Mouse (Mus musculus): ENCODE data around the gene Ubl5. TPM values are rescaled to one million over a fixed set of nuclear protein-coding genes. Genes with fewer than 3 reads are reported as not detected.

Gene Ubl5
- polyA plus RNA-seq, 1 experiment, result 566 TPM

GRCm38 (mm10) chr9:20662325-20662724, 19.6 kb downstream of the Ubl5 start:
- Histone ChIP-seq H3K4me3 (ENCODE audit: insufficient read depth, poor library complexity, severe bottlenecking) (no peak overlapping the region), H3K36me3 (ENCODE audit: control insufficient read depth, insufficient read depth) (peaks cover 54% of the 10 kb centered on the region), H3K79me2 (ENCODE audit: control insufficient read depth, insufficient read depth) (peaks cover 30% of the 10 kb centered on the region), H3ac (ENCODE audit: control insufficient read depth, insufficient read length, low read depth) (no peak overlapping the region), H3K79me3 (ENCODE audit: low read depth) (peaks cover 11% of the 10 kb centered on the region), H3K27me3 (ENCODE audit: control insufficient read depth, insufficient read depth, insufficient read length) (no peaks in the 10 kb centered on the region)
- TF ChIP-seq FOSL1 (IDR thresholded peaks at IDR 0.05; ENCODE audit: insufficient read depth, low read length, poor library complexity, severe bottlenecking), result no peak
- no peak for TF ChIP-seq USF1 (IDR thresholded peaks at IDR 0.05; ENCODE audit: low read depth)
- TF ChIP-seq MYOG (IDR thresholded peaks at IDR 0.05; ENCODE audit: control insufficient read depth, extremely low read depth, insufficient read length), result no peak
- TF ChIP-seq CEBPB (IDR thresholded peaks at IDR 0.05; ENCODE audit: low read depth), result no peak
- no peak for TF ChIP-seq MAX (IDR thresholded peaks at IDR 0.05)
- TF ChIP-seq CTCF (IDR thresholded peaks at IDR 0.05; ENCODE audit: control insufficient read depth, insufficient read depth, insufficient read length), result peak; percentile 74
- TF ChIP-seq MYOD1 (IDR thresholded peaks at IDR 0.05; ENCODE audit: control insufficient read depth, insufficient read length, low read depth), result no peak

GRCm38 (mm10) chr9:20662874-20663273, 20.2 kb downstream of the Ubl5 start:
- Histone ChIP-seq H3K27me3 (ENCODE audit: control insufficient read depth, insufficient read depth, insufficient read length) (no peaks in the 10 kb centered on the region), H3ac (ENCODE audit: control insufficient read depth, insufficient read length, low read depth) (no peak overlapping the region), H3K79me3 (ENCODE audit: low read depth) (peaks cover 7% of the 10 kb centered on the region), H3K4me3 (ENCODE audit: insufficient read depth, poor library complexity, severe bottlenecking) (no peak overlapping the region), H3K36me3 (ENCODE audit: control insufficient read depth, insufficient read depth) (peaks cover 49% of the 10 kb centered on the region), H3K79me2 (ENCODE audit: control insufficient read depth, insufficient read depth) (peaks cover 24% of the 10 kb centered on the region)
- TF ChIP-seq FOSL1 (IDR thresholded peaks at IDR 0.05; ENCODE audit: insufficient read depth, low read length, poor library complexity, severe bottlenecking) (no peak), MYOG (IDR thresholded peaks at IDR 0.05; ENCODE audit: control insufficient read depth, extremely low read depth, insufficient read length) (no peak)

GRCm38 (mm10) chr9:20663956-20664355, 21.3 kb downstream of the Ubl5 start:
- Histone ChIP-seq H3K79me2 (ENCODE audit: control insufficient read depth, insufficient read depth) (peaks cover 16% of the 10 kb centered on the region), H3K79me3 (ENCODE audit: low read depth) (no peaks in the 10 kb centered on the region), H3ac (ENCODE audit: control insufficient read depth, insufficient read length, low read depth) (no peak overlapping the region), H3K4me3 (ENCODE audit: insufficient read depth, poor library complexity, severe bottlenecking) (no peak overlapping the region), H3K27me3 (ENCODE audit: control insufficient read depth, insufficient read depth, insufficient read length) (no peaks in the 10 kb centered on the region), H3K36me3 (ENCODE audit: control insufficient read depth, insufficient read depth) (peaks cover 39% of the 10 kb centered on the region)
- TF ChIP-seq MAX (IDR thresholded peaks at IDR 0.05) (no peak), CEBPB (IDR thresholded peaks at IDR 0.05; ENCODE audit: low read depth) (no peak), MYOD1 (IDR thresholded peaks at IDR 0.05; ENCODE audit: control insufficient read depth, insufficient read length, low read depth) (no peak), USF1 (IDR thresholded peaks at IDR 0.05; ENCODE audit: low read depth) (no peak), CTCF (IDR thresholded peaks at IDR 0.05; ENCODE audit: control insufficient read depth, insufficient read depth, insufficient read length) (no peak), FOSL1 (IDR thresholded peaks at IDR 0.05; ENCODE audit: insufficient read depth, low read length, poor library complexity, severe bottlenecking) (no peak), MYOG (IDR thresholded peaks at IDR 0.05; ENCODE audit: control insufficient read depth, extremely low read depth, insufficient read length) (no peak)

GRCm38 (mm10) chr9:20664366-20664765, 21.7 kb downstream of the Ubl5 start:
- Histone ChIP-seq H3K79me2 (ENCODE audit: control insufficient read depth, insufficient read depth) (peaks cover 12% of the 10 kb centered on the region), H3K27me3 (ENCODE audit: control insufficient read depth, insufficient read depth, insufficient read length) (no peaks in the 10 kb centered on the region), H3ac (ENCODE audit: control insufficient read depth, insufficient read length, low read depth) (no peak overlapping the region), H3K79me3 (ENCODE audit: low read depth) (no peaks in the 10 kb centered on the region), H3K4me3 (ENCODE audit: insufficient read depth, poor library complexity, severe bottlenecking) (no peak overlapping the region), H3K36me3 (ENCODE audit: control insufficient read depth, insufficient read depth) (peaks cover 39% of the 10 kb centered on the region)
- TF ChIP-seq MAX (IDR thresholded peaks at IDR 0.05) (no peak), MYOG (IDR thresholded peaks at IDR 0.05; ENCODE audit: control insufficient read depth, extremely low read depth, insufficient read length) (no peak), CTCF (IDR thresholded peaks at IDR 0.05; ENCODE audit: control insufficient read depth, insufficient read depth, insufficient read length) (no peak), CEBPB (IDR thresholded peaks at IDR 0.05; ENCODE audit: low read depth) (no peak), USF1 (IDR thresholded peaks at IDR 0.05; ENCODE audit: low read depth) (no peak), MYOD1 (IDR thresholded peaks at IDR 0.05; ENCODE audit: control insufficient read depth, insufficient read length, low read depth) (no peak), FOSL1 (IDR thresholded peaks at IDR 0.05; ENCODE audit: insufficient read depth, low read length, poor library complexity, severe bottlenecking) (no peak)

GRCm38 (mm10) chr9:20664982-20665637, 22.4 kb downstream of the Ubl5 start:
- H3ac ChIP-seq (ENCODE audit: control insufficient read depth, insufficient read length, low read depth), result no peak overlapping the region
- H3K79me3 ChIP-seq (ENCODE audit: low read depth), result no peaks in the 10 kb centered on the region
- peaks cover 5% of the 10 kb centered on the region for H3K79me2 ChIP-seq (ENCODE audit: control insufficient read depth, insufficient read depth)
- H3K4me3 ChIP-seq (ENCODE audit: insufficient read depth, poor library complexity, severe bottlenecking), result no peak overlapping the region
- peaks cover 34% of the 10 kb centered on the region for H3K36me3 ChIP-seq (ENCODE audit: control insufficient read depth, insufficient read depth)
- H3K27me3 ChIP-seq (ENCODE audit: control insufficient read depth, insufficient read depth, insufficient read length), result no peaks in the 10 kb centered on the region
- TF ChIP-seq USF1 (IDR thresholded peaks at IDR 0.05; ENCODE audit: low read depth) (no peak), MYOG (IDR thresholded peaks at IDR 0.05; ENCODE audit: control insufficient read depth, extremely low read depth, insufficient read length) (no peak), CEBPB (IDR thresholded peaks at IDR 0.05; ENCODE audit: low read depth) (no peak), MAX (IDR thresholded peaks at IDR 0.05) (no peak), CTCF (IDR thresholded peaks at IDR 0.05; ENCODE audit: control insufficient read depth, insufficient read depth, insufficient read length) (no peak), MYOD1 (IDR thresholded peaks at IDR 0.05; ENCODE audit: control insufficient read depth, insufficient read length, low read depth) (no peak), FOSL1 (IDR thresholded peaks at IDR 0.05; ENCODE audit: insufficient read depth, low read length, poor library complexity, severe bottlenecking) (no peak)

- Histone ChIP-seq H3K4me3 (ENCODE audit: insufficient read depth, poor library complexity, severe bottlenecking) (no peak overlapping the region), H3ac (ENCODE audit: control insufficient read depth, insufficient read length, low read depth) (no peak overlapping the region), H3K79me3 (ENCODE audit: low read depth) (no peaks in the 10 kb centered on the region), H3K79me2 (ENCODE audit: control insufficient read depth, insufficient read depth) (no peaks in the 10 kb centered on the region), H3K27me3 (ENCODE audit: control insufficient read depth, insufficient read depth, insufficient read length) (no peaks in the 10 kb centered on the region), H3K36me3 (ENCODE audit: control insufficient read depth, insufficient read depth) (peaks cover 32% of the 10 kb centered on the region)
- TF ChIP-seq MYOD1 (IDR thresholded peaks at IDR 0.05; ENCODE audit: control insufficient read depth, insufficient read length, low read depth), result no peak
- no peak for TF ChIP-seq FOSL1 (IDR thresholded peaks at IDR 0.05; ENCODE audit: insufficient read depth, low read length, poor library complexity, severe bottlenecking)
- no peak for TF ChIP-seq MYOG (IDR thresholded peaks at IDR 0.05; ENCODE audit: control insufficient read depth, extremely low read depth, insufficient read length)
- no peak for TF ChIP-seq CEBPB (IDR thresholded peaks at IDR 0.05; ENCODE audit: low read depth)
- no peak for TF ChIP-seq USF1 (IDR thresholded peaks at IDR 0.05; ENCODE audit: low read depth)
Measured at GRCm38 (mm10) chr9:20665925-20666324, 23.2 kb downstream of the Ubl5 start.
